Mouse (Mus musculus) forebrain, embryonic 12.5 days (tissue): ENCODE data around the gene Htr5b. TPM values are rescaled to one million over a fixed set of nuclear protein-coding genes. Genes with fewer than 3 reads are reported as not detected.
A peak's percentile ranks its signal among the peaks of the same experiment; 100 is the strongest.

Experiments
- ATAC-seq: fragments of 200-750 bp; cut with Nextera tagmentation; 2 replicates; pipeline ENCODE4 v1.8.0; 2017; ENCODE audit warnings: moderate TSS enrichment; ENCODE audit not compliant: low FRiP score
- H3K27ac ChIP-seq: fragments of 300-500 bp; sonication (generic); 2 replicates; pipeline ENCODE4 v1.5.1; 2016; ENCODE audit warnings: mild to moderate bottlenecking
- H3K27me3 ChIP-seq: fragments of 300-500 bp; sonication (generic); 2 replicates; pipeline ENCODE4 v1.6.1; 2016; ENCODE audit warnings: mild to moderate bottlenecking
- H3K36me3 ChIP-seq: fragments of 300-500 bp; sonication (generic); replicated peaks from 2 replicates; pipeline ENCODE4 v1.6.1; 2016; ENCODE audit warnings: mild to moderate bottlenecking
- H3K4me1 ChIP-seq: fragments of 300-500 bp; sonication (generic); 2 replicates; pipeline ENCODE4 v1.6.1; 2016
- H3K4me2 ChIP-seq: fragments of 300-500 bp; sonication (generic); 2 replicates; pipeline ENCODE4 v1.6.1; 2016; ENCODE audit warnings: mild to moderate bottlenecking, moderate library complexity
- H3K4me3 ChIP-seq: fragments of 300-500 bp; sonication (generic); replicated peaks from 2 replicates; pipeline ENCODE4 v1.5.1; 2016; ENCODE audit warnings: mild to moderate bottlenecking
- H3K9ac ChIP-seq: fragments of 300-500 bp; sonication (generic); 2 replicates; pipeline ENCODE4 v1.6.1; 2016; ENCODE audit warnings: mild to moderate bottlenecking
- H3K9me3 ChIP-seq: fragments of 300-500 bp; sonication (generic); 2 replicates; pipeline ENCODE4 v1.6.1; 2016
- WGBS: fragments of 180-500 bp; shearing (Covaris S2); methylation state at CpG from one replicate; pipeline ENCODE4 v1.1.7; 2016; 5-methylcytosine and 5-hydroxymethylcytosine counted together
- polyA plus RNA-seq: library from polyadenylated mRNA; unstranded; fragments of >200 nt; fragmentation: Nextera tagmentation; extraction: Ambion mirVana; gene quantifications from 2 replicates; pipeline ENCODE4 v1.2.1, GENCODE M21; 2016

Gene Htr5b
- polyA plus RNA-seq, 1 experiment from 2014 or later = not detected

DNA sequence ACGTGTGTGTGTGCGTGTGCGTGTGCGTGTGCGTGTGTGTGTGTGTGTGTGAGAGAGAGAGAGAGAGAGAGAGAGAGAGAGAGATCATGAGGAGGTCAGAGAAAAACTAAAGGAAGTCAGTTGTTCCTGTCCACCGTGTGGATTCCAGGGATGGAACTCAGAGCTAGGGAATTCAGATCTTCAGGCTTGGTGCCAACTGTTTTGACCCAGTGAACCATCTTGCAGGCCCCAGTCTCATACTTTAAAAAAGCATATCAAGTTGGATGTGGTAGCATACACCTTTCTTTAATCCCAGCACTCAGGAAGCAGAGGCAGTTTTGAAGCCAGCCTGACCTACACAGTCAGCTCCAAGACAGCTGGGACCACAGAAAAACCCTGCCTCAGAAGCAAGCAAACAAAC is 1.0 kb upstream of the Htr5b start:
- Histone ChIP-seq H3K27ac (no peak overlapping the region), H3K36me3 (no peaks in the 10 kb centered on the region), H3K4me1 (peaks cover 16% of the 10 kb centered on the region), H3K4me3 (no peak overlapping the region), H3K4me2 (no peak overlapping the region), H3K27me3 (peaks cover 36% of the 10 kb centered on the region), H3K9ac (no peak overlapping the region), H3K9me3 (no peaks in the 10 kb centered on the region)
- no peak for ATAC-seq
- WGBS = 85% methylated on average over 6 of the region's 6 CpGs

DNA sequence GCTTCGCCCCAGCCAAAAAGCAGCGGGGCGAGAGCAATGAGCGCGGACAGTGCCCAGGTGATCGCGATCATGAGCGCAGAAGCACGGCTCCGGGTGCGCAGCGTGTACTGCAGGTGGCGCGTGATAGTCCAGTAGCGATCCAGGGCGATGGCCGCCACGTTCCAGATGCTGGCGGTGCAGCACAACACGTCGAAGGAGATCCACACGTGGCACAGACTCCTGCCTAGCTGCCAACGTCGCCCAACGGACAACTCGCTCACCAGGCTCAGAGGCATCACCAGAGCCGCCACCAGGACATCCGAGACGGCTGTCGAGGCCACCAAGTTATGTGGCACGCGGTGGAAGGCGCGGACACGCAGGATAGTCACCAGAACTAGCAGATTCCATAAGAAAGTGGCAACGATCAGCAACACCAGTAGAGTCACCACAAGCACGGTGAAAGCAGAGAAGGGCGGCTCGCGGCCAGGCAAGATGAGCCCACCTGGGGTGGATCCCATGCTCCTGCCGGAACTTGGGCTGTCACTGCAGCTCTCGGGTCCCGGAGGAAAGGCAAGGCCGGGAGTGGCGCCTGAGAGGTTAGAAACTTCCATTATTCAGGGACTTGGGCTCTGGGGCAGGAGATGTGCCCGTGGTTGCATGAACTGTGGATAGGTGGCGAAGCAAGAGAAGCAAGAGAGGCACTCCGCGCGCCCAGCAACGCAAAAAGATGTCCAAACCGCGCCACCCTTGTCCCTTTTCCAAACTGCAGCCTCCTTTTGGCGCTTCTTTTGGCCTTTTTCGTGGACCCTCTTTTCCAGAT is 466 bp downstream of the Htr5b start:
- no peak overlapping the region for H3K27ac ChIP-seq
- no peaks in the 10 kb centered on the region for H3K9me3 ChIP-seq
- H3K4me2 ChIP-seq = peak overlapping the region; percentile 63
- H3K4me1 ChIP-seq = peaks cover 16% of the 10 kb centered on the region
- 15% methylated on average over 55 of the region's 55 CpGs for WGBS
- no peaks in the 10 kb centered on the region for H3K36me3 ChIP-seq
- ATAC-seq = peak; percentile 55; the same call in 1 of the 2 replicates
- H3K9ac ChIP-seq = no peak overlapping the region
- peak overlapping the region; percentile 37 for H3K4me3 ChIP-seq
- peaks cover 36% of the 10 kb centered on the region for H3K27me3 ChIP-seq

DNA sequence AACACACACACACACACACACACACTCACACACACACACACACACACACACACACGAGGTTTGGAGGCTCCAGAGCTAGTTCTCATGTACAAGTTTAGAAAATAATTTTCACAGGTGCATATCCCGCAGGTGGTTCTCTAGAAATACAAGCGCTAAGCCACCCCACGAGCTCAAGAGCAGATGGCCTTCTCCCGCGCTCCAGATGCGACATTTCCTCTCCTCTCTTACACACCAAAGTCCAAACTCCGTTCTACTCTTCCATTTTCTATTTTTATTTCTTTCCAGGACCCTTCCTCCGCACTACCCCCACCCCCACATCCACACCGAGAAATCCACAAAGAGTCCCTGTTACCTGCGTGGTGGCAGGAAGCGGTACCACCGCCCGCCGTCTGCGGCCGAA is 1.2 kb downstream of the Htr5b start:
- peak overlapping the region; percentile 63 for H3K4me2 ChIP-seq
- no peaks in the 10 kb centered on the region for H3K9me3 ChIP-seq
- peak overlapping the region; percentile 37 for H3K4me3 ChIP-seq
- WGBS = 43% methylated on average over 17 of the region's 17 CpGs
- H3K36me3 ChIP-seq = no peaks in the 10 kb centered on the region
- ATAC-seq = no peak; the same call in 1 of the 2 replicates
- H3K4me1 ChIP-seq = peaks cover 16% of the 10 kb centered on the region
- H3K9ac ChIP-seq = no peak overlapping the region
- H3K27ac ChIP-seq = no peak overlapping the region
- peaks cover 36% of the 10 kb centered on the region for H3K27me3 ChIP-seq

DNA sequence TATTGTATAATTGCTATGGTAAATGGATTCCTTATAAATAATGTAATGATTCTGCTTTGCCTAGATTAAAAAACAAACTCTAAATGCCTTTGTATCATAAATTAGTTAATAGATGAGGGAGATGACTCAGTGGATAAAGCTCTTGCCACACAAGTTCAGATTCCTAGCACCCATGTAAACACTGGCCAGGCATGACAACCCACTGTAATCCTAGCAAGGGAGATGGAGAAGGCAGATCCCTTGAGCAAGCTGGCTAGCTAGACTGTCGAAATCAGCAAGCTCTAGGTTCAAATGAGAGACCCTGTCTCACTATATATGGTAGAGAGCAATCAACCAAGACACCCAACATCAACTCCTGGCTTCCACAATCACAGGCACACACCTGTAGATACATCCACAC is 9.7 kb downstream of the Htr5b start:
- no peak for ATAC-seq
- no peaks in the 10 kb centered on the region for H3K4me1 ChIP-seq
- H3K36me3 ChIP-seq = no peaks in the 10 kb centered on the region
- no peak overlapping the region for H3K4me3 ChIP-seq
- no peak overlapping the region for H3K27ac ChIP-seq
- H3K27me3 ChIP-seq = no peaks in the 10 kb centered on the region
- no peak overlapping the region for H3K9ac ChIP-seq
- WGBS = 92% methylated on average over 1 of the region's 1 CpGs
- H3K9me3 ChIP-seq = no peaks in the 10 kb centered on the region
- no peak overlapping the region for H3K4me2 ChIP-seq

DNA sequence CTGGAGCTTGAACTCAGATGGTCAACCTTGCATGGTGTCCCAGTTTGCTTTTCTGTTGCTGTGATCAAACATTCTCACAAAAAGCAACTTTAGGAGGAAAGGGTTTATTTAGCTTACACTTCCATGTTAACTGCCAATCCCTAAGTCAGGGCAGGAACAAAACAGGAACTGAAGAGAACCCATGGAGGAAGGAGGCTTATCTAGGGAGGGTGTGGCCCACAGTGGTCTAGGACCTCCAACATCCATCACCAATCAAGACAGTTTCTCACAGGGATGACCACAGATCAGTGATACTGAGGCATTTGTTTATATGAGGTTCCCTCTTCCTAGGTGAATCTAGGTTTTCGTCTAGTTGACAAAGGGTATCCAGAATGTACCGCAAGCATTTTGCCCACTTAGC is 16.3 kb downstream of the Htr5b start:
- Histone ChIP-seq H3K4me3 (no peak overlapping the region), H3K4me2 (no peak overlapping the region), H3K9ac (no peak overlapping the region), H3K4me1 (no peaks in the 10 kb centered on the region; the same call in 1 of the 2 replicates), H3K9me3 (no peaks in the 10 kb centered on the region), H3K36me3 (no peaks in the 10 kb centered on the region), H3K27me3 (no peaks in the 10 kb centered on the region), H3K27ac (no peak overlapping the region)
- WGBS = 91% methylated on average over 2 of the region's 2 CpGs
- ATAC-seq = no peak

DNA sequence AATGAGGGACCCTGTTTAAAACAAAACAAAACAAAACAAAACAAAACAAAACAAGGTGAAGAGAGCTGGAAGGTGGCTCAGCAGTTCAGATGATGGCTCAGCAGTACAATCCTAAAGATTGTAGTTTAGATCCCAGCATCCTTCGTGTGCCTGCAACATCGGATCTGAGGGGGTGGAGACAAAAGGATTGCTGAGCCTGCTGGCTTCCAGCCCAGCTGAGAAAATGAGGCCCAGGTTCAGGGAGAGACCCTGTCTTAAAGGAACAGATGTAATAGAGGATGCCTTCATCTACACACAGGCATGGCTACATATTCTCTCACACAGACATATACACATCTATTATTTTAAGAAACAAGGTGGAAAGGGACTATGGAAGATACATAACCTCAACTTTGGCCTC is 17.1 kb downstream of the Htr5b start:
- Histone ChIP-seq H3K27me3 (no peaks in the 10 kb centered on the region), H3K4me1 (no peaks in the 10 kb centered on the region; the same call in 1 of the 2 replicates), H3K9ac (no peak overlapping the region), H3K27ac (no peak overlapping the region), H3K4me3 (no peak overlapping the region), H3K4me2 (no peak overlapping the region), H3K9me3 (no peaks in the 10 kb centered on the region), H3K36me3 (no peaks in the 10 kb centered on the region)
- ATAC-seq = no peak
- 49% methylated on average over 2 of the region's 2 CpGs for WGBS

DNA sequence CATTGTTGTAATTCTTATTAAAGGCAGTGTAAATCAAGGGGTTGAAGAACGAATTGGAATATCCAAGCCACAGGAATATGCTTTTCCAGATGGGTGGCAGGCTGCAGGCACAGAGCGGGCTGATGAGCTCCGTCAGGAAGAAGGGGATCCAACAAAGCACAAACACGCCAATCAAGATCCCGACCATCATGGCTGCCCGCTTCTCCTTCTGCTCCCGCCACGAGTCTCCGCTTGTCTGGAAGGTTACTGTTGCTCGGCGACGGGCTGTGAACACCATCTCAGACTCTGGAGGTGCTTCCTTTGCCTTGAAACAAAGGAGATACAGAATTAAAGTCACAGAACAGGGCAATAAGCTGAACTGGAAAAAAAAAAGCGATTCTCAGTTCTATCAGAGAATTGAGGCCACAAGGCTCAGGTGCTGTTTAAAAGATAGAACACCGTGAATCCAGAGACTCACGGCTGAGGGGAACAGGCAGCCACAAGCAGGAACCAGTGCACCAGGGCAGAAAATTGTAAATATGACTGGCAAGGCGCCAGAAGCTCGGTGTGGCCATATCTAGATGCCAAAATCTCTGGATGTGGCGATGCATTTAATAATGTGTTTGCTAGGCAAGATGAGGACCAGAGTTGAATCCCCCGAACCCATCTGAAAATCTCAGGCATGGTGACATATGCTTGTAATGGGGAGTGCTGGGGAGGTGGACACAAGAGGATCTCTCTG is 17.7 kb downstream of the Htr5b start:
- Histone ChIP-seq H3K4me3 (no peak overlapping the region), H3K9me3 (no peaks in the 10 kb centered on the region), H3K27ac (no peak overlapping the region), H3K9ac (no peak overlapping the region), H3K4me2 (no peak overlapping the region), H3K4me1 (no peaks in the 10 kb centered on the region; the same call in 1 of the 2 replicates), H3K36me3 (no peaks in the 10 kb centered on the region), H3K27me3 (no peaks in the 10 kb centered on the region)
- no peak for ATAC-seq
- WGBS = 90% methylated on average over 19 of the region's 19 CpGs

DNA sequence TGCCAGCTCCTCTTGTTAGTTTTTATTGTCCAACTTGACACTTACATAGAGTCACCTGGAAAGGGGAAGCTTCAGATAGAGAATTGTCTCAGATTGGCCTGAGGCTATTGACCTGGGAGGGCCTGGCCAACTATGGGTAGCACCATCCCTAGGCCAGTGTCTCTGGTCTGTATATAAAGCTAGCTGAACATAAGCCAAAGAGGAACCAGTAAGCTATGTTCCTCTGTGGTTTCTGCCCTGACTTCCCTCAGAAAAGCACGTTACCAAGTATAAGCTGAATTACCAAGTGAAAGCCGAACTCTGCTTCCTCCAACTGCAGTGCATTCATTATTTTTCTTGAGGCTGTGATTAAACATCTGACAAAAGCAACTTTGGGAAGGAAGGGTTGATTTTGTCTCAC is 19.5 kb downstream of the Htr5b start:
- 89% methylated on average over 2 of the region's 2 CpGs for WGBS
- Histone ChIP-seq H3K4me1 (no peaks in the 10 kb centered on the region; the same call in 1 of the 2 replicates), H3K27ac (no peak overlapping the region), H3K9ac (no peak overlapping the region), H3K4me2 (no peak overlapping the region), H3K9me3 (no peaks in the 10 kb centered on the region), H3K4me3 (no peak overlapping the region), H3K27me3 (no peaks in the 10 kb centered on the region), H3K36me3 (0 out of 2 replicates have a peak, but pooled peaks cover 3% of the 10 kb centered on the region)
- ATAC-seq = no peak

DNA sequence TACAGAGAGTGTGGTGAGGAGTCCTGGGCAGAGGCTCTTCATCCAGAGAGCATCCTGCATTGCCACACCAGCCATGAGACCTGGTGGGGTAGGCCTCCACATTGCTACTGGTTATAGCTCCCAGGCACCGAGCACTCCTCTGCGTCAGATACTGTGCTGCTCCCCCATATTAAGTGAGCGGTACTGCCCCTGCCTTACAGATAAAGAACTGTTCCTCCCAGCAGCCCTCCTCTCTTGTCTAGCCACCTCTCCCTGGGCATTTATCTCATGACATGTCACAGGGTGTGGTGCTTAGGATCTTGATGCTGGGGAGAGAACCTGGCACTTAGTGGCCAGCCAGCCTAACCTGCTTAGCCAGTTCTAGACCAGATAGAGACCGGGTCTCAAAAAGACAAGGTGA is 31.2 kb downstream of the Htr5b start:
- H3K36me3 ChIP-seq = peaks cover 55% of the 10 kb centered on the region
- H3K9me3 ChIP-seq = no peaks in the 10 kb centered on the region
- H3K4me1 ChIP-seq = no peaks in the 10 kb centered on the region
- no peak overlapping the region for H3K9ac ChIP-seq
- no peak overlapping the region for H3K27ac ChIP-seq
- ATAC-seq = no peak
- WGBS = 94% methylated on average over 4 of the region's 4 CpGs
- H3K4me2 ChIP-seq = no peak overlapping the region
- H3K4me3 ChIP-seq = no peak overlapping the region
- H3K27me3 ChIP-seq = no peaks in the 10 kb centered on the region

DNA sequence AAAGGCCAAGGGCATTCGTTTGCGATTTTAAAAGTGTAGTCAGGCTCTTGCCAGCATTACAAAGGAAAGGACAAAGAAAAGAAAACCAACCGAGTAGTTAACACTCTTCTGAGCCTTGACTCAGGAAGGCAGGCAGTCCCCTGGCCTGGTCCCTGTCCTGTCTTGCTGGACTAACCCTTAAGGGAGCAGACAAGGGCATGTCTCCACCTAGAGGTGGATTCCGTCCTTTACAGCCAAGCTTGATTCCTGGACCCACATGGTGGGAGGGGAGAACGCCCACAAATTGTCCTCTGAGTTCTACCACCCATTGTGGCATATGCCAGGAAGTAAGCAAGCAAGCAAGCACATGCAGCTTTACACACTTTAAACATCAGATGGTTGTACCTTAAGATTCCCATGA is 38.0 kb downstream of the Htr5b start:
- no peak for ATAC-seq
- Histone ChIP-seq H3K27me3 (no peaks in the 10 kb centered on the region), H3K4me1 (no peaks in the 10 kb centered on the region), H3K36me3 (peaks cover 35% of the 10 kb centered on the region), H3K9me3 (no peaks in the 10 kb centered on the region), H3K27ac (no peak overlapping the region), H3K9ac (no peak overlapping the region), H3K4me3 (no peak overlapping the region), H3K4me2 (no peak overlapping the region)
- 24% methylated on average over 5 of the region's 5 CpGs for WGBS

DNA sequence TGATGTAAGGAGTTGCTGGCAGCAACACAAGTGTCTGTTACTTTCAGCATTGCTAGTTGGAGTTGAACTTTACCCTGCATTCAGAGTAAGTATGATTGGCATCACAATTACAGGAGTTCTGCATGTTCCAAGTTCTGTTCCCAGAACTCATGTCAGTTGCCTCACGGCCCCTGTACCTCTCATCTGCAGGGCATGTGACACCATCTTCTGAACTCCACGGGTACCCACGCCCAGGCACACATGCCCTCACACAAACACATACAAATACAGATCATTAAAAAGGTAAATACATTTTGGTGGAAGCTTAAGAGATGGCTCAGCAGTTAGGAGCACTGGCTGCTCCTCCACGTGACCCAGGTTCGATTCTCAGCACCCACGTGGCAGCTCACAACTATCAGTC is 41.5 kb downstream of the Htr5b start:
- Histone ChIP-seq H3K4me2 (no peak overlapping the region), H3K9ac (no peak overlapping the region), H3K9me3 (no peaks in the 10 kb centered on the region), H3K27me3 (no peaks in the 10 kb centered on the region), H3K4me3 (no peak overlapping the region), H3K27ac (no peak overlapping the region), H3K36me3 (peaks cover 23% of the 10 kb centered on the region), H3K4me1 (no peaks in the 10 kb centered on the region)
- no peak for ATAC-seq
- 86% methylated on average over 6 of the region's 6 CpGs for WGBS

DNA sequence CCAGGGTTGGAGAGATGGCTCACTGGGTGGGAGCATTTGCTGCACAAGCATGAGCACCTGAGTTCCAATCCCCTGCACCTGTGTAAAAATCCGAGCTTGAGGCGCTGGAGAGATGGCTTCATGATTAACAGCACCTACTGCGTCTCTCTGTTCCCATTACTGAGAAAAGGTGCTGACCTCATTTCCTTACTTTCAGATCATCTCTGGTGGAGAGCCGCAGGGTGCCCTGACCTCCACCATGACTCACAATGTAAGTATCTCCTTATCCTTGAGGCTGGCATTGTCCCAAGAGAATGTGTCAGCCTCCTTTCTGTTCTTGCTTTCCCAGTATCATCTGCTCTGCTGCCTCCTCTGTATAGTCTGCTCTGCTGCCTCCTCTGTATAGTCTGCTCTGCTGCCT is 45.2 kb downstream of the Htr5b start:
- Histone ChIP-seq H3K9ac (no peak overlapping the region), H3K9me3 (no peaks in the 10 kb centered on the region)
- WGBS = 86% methylated on average over 4 of the region's 4 CpGs

DNA sequence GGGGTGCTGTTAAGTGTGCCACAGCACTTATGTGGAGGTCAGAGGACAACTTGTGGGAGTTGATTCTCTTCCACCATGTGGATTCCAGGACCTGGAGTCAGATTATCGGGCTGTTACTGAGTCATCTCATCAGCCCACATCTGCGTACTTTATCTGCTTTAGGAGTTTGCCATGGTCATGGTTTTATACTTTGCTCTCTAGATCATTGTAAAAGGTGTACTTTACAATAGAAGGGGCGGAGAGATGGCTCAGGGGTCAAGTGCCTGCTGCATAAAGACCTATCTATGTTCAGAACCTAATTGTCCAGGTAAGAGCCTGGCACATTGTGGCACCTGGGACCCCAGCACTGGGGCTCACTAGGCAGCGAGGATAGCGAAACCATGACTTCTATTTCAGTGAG is 48.9 kb downstream of the Htr5b start:
- ATAC-seq = no peak
- H3K4me2 ChIP-seq = no peak overlapping the region
- H3K27me3 ChIP-seq = no peaks in the 10 kb centered on the region
- no peaks in the 10 kb centered on the region for H3K9me3 ChIP-seq
- peaks cover 40% of the 10 kb centered on the region for H3K36me3 ChIP-seq
- H3K9ac ChIP-seq = no peak overlapping the region
- WGBS = 91% methylated on average over 5 of the region's 5 CpGs
- H3K4me3 ChIP-seq = no peak overlapping the region
- H3K4me1 ChIP-seq = no peaks in the 10 kb centered on the region
- H3K27ac ChIP-seq = no peak overlapping the region

More for the DNA sequence above, 45.2 kb downstream of the Htr5b start:
- no peak overlapping the region for H3K4me3 ChIP-seq
- no peak for ATAC-seq
- H3K4me1 ChIP-seq = no peaks in the 10 kb centered on the region
- H3K36me3 ChIP-seq = peaks cover 37% of the 10 kb centered on the region
- H3K27ac ChIP-seq = no peak overlapping the region
- no peaks in the 10 kb centered on the region for H3K27me3 ChIP-seq
- H3K4me2 ChIP-seq = no peak overlapping the region
